Mouse (Mus musculus) kidney, adult 2 months (tissue): Measurements from ENCODE around the gene Gjb6.

Experiments used
- CTCF ChIP-seq: fragments of 200-500 bp; conservative IDR thresholded peaks from 2 replicates; pipeline ENCODE4 v1.5.1; 2011; ENCODE audit warnings: low read depth, mild to moderate bottlenecking, control low read depth, low read length, moderate library complexity, mixed read lengths; ENCODE audit not compliant: insufficient read depth, insufficient read length
- POLR2A ChIP-seq: fragments of 200-500 bp; IDR thresholded peaks from one replicate; pipeline ENCODE4 v1.6.1; 2011; ENCODE audit warnings: low read depth, low read length, control low read depth

DNA sequence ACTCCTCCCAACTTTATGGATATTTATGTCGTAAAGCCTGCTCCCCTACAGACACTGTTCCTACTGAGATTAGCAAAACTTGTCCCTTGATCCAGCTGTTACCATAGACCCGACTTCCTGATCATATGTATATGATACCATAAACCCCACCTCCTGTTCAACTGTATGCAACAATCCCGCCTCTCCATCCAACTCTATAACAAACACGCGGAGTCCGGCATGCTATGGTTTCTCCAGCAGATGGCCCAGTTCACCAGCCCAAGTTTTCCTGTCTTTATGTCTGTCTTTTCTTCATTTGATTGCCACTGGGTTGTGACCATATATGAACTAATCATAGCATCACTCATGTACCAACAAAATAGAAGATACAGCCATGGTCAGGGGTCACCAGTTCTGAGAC lies 57.9 kb downstream of the Gjb6 start:
- TF ChIP-seq CTCF (peak; percentile 67), POLR2A (no peak)
